Mouse (Mus musculus): ENCODE measurements around the gene Trir.

Gene Trir

GRCm38 (mm10) chr8:85026670-85027515 lies at the start of gene Trir:
Gene Trir, plus strand, starts transcription at chr8:85026823.
- DNase-seq (ENCODE audit: low spot score in 2 of 2): peak; percentile 95

GRCm38 (mm10) chr8:84977435-84978247 lies 49.0 kb upstream of the Trir start:
- peak; percentile 62 to 66 for DNase-seq (ENCODE audit: low spot score in 2 of 2)

- peak; percentile 73 to 80 for DNase-seq (ENCODE audit: low spot score in 2 of 2)
Measured at GRCm38 (mm10) chr8:84978248-84978940, 48.2 kb upstream of the Trir start, which contains the start of gene Junb. Gene Junb, minus strand, starts transcription at chr8:84978718.

DNA sequence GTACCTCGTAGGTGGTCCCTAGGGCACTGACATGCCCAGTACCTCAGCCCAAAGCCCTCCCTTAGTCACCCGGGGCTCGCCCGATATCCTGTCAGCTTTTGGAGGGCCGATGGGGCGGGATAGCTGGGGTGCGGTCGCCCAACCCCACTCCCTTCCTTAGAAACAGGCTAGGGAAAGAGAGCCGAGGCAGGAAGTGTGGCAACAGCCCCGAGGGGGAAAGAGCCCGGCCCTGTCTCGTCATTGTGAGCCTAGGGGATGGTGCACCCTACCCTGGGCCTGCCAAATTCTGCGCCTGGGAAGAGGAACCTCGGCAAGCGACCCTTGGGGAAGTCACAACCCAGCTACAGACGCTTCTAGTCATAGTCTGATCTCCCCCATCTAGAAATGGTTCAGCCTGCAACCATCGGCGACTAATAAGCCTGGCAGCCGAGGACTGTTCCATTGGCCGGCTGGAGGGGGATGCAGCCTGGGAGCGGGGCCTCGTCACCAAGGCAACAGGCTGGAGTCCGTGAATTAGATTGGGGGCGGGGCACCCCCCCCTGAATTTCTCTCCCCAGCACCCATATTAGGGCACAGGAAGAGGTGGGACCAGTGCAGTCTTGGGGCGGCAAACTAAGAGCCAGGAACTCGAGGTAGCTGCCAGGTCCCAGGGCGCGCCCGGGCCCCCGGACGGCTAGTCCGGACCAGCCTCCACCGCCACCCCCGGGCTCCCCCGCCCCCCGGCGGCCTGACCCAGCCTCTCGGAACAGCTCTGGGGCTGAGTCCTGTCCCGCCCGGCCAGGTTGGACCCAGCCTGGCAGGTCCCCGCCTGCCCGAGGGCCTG lies 46.8 kb upstream of the Trir start:
- DNase-seq (ENCODE audit: low spot score in 2 of 2): peak; percentile 85 to 88

- DNase-seq (ENCODE audit: low spot score in 2 of 2): peak in 1 of 2 experiments; percentile 45
Measured at GRCm38 (mm10) chr8:84980622-84981358, 45.8 kb upstream of the Trir start.

DNA sequence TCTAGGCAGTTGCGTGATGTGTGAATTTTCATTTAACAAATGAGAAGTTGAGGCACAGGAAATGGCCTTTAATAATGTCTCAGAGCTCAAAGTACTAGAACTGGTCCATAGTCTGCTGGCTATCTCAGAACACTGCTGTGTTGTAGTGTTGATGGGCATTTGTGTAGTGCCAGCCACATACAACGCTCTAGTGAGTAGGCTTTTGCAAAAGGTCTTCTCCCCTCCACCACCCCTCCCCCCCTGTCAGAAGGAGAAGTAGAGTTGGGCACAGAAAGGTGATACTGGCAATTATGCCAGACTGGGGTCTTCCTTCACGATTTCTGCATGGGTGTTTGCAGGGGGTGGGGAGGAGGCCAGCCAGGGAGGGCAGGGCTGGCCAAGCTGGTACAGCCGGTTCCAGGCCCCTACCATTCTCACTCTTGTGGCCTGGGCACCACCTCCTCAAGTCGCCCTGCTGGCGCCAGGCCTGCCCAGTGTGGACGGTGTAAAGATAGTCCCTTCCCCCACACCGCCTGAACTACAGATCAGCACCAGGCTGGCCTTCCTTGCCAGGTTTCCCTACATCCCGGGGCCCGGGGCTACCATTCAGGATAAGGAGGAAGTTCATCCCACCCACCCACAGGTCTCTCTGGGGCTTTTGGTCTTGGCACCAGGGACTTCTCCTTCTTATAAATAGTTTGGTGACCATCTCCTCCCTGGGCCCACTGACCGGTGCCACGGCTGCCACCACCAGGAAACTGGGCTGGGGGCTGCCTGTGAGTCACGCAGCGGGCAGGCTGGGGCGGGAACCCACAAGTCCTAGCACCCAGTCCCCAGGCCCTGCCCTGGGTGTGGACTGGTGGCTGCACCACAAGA lies 44.8 kb upstream of the Trir start:
- no peak for DNase-seq (ENCODE audit: low spot score in 2 of 2)

GRCm38 (mm10) chr8:84982499-84983011 lies 44.1 kb upstream of the Trir start:
- no peak for DNase-seq (ENCODE audit: low spot score in 2 of 2)

- DNase-seq (ENCODE audit: low spot score in 2 of 2): no peak
Measured at GRCm38 (mm10) chr8:84984294-84985048, 42.2 kb upstream of the Trir start.

- DNase-seq (ENCODE audit: low spot score in 2 of 2): peak in 1 of 2 experiments; percentile 28
Measured at GRCm38 (mm10) chr8:84985049-84985683, 41.5 kb upstream of the Trir start.

- peak; percentile 82 to 86 for DNase-seq (ENCODE audit: low spot score in 2 of 2)
Measured at GRCm38 (mm10) chr8:84985684-84986378, 40.8 kb upstream of the Trir start.

GRCm38 (mm10) chr8:84986379-84986945 lies 40.2 kb upstream of the Trir start:
- DNase-seq (ENCODE audit: low spot score in 2 of 2): no peak

GRCm38 (mm10) chr8:84987388-84987787 lies 39.2 kb upstream of the Trir start:
- no peak for DNase-seq (ENCODE audit: low spot score in 2 of 2)

GRCm38 (mm10) chr8:84987903-84988302 lies 38.7 kb upstream of the Trir start:
- no peak for DNase-seq (ENCODE audit: low spot score in 2 of 2)

GRCm38 (mm10) chr8:84989311-84989731 lies 37.3 kb upstream of the Trir start:
- DNase-seq (ENCODE audit: low spot score in 2 of 2): no peak

GRCm38 (mm10) chr8:84989810-84990209 lies 36.8 kb upstream of the Trir start:
- peak; percentile 89 to 93 for DNase-seq (ENCODE audit: low spot score in 2 of 2)

DNA sequence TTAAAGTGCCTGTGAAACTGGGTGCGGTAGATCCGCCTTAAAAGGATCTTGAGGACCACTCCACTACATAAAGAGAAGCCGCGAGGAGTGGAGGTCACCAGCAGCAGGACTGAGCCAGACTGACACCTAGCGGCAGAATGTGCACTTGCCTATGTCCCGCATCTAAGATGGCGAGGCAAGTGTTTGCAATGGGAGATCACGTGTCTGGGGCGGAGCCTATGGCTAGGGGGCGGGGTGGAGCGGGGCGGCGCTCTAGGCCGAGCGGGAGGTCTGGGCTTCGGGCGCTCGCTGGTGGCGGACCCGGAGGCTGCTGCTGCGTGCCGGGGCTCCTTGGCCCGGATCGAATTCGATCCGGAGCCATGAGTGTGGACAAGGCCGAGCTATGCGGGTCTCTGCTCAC lies 36.3 kb upstream of the Trir start, which contains the start of gene Hook2:
Hook2 (plus strand) TSS at position 255 of the 400 bp plus-strand sequence.
- peak; percentile 95 to 96 for DNase-seq (ENCODE audit: low spot score in 2 of 2)

DNA sequence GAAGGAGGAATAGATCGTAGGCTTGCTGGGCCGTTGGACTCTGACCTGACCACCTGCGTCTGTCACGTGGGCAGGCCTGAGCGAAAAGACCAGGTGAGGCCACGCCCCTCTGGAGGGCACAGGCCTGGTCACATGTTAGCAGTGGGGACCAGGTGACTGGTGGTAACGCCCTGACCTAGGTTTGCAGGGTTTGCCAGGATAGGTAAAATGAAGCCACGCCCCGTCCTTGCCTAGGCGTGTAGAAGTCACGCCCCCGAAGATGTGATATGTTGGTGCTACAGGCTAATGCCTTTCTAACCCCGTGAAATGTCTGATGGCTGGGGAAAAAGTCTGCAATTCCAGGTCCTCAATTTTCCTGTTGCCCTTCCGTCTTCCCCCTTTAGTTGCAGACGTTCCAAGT lies 35.8 kb upstream of the Trir start:
- DNase-seq (ENCODE audit: low spot score in 2 of 2): no peak
